Mouse (Mus musculus) heart, embryonic 10.5 days (tissue): ENCODE measurements around the gene Txndc5. TPM values are rescaled to one million over a fixed set of nuclear protein-coding genes. Genes with fewer than 3 reads are reported as not detected.
A peak's percentile ranks its signal among the peaks of the same experiment; 100 is the strongest.

Experiments
- DNase-seq: peaks from one replicate; pipeline ENCODE4 v3.0.0-alpha.2; 2017; ENCODE audit warnings: low spot score
- H3K27ac ChIP-seq: fragments of 300-500 bp; sonication (generic); 2 replicates; pipeline ENCODE4 v1.5.1; 2016; ENCODE audit warnings: mild to moderate bottlenecking
- H3K27me3 ChIP-seq: fragments of 300-500 bp; sonication (generic); 2 replicates; pipeline ENCODE4 v1.6.1; 2016; ENCODE audit warnings: mild to moderate bottlenecking; ENCODE audit not compliant: poor library complexity, insufficient read depth, severe bottlenecking
- H3K36me3 ChIP-seq: fragments of 300-500 bp; sonication (generic); 2 replicates; pipeline ENCODE4 v1.6.1; 2016; ENCODE audit warnings: mild to moderate bottlenecking, moderate library complexity
- H3K4me1 ChIP-seq: fragments of 300-500 bp; sonication (generic); 2 replicates; pipeline ENCODE4 v1.6.1; 2016; ENCODE audit warnings: mild to moderate bottlenecking
- H3K4me3 ChIP-seq: fragments of 300-500 bp; sonication (generic); 2 replicates; pipeline ENCODE4 v1.5.1; 2016; ENCODE audit warnings: mild to moderate bottlenecking, moderate library complexity
- H3K9me3 ChIP-seq: fragments of 300-500 bp; sonication (generic); 2 replicates; pipeline ENCODE4 v1.6.1; 2016; ENCODE audit warnings: mild to moderate bottlenecking, moderate library complexity
- WGBS: fragments of 180-500 bp; shearing (Covaris S2); methylation state at CpG from one replicate; pipeline ENCODE4 v1.1.7; 2016; 5-methylcytosine and 5-hydroxymethylcytosine counted together
- polyA plus RNA-seq: library from polyadenylated mRNA; unstranded; fragments of >200 nt; fragmentation: Nextera tagmentation; extraction: Ambion mirVana; gene quantifications from 2 replicates; pipeline ENCODE4 v1.2.1, GENCODE M21; 2016

The Txndc5 gene
- polyA plus RNA-seq, 1 experiment from 2014 or later = 256 TPM

DNA sequence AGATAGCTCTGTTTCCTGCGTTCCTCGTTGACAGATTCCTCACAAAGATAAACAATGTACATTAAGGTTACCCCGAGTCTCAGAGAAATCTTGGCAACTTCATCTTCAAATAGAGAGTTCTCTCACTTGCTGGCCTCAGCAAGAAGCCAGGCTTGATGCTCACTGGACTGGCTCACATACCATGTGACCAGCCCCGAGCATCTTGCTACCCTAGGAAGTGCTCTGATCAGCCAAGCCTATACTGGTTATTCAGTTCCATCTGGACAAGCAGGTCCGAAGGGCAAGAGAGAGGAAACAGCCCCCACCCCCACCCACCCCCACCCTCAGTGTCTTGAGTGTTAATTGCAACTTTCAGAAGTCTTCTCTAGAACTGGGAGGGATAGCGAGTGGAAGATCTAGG is 41.9 kb downstream of the Txndc5 start:
- Histone ChIP-seq H3K36me3 (no peaks in the 10 kb centered on the region), H3K4me1 (peaks cover 15% of the 10 kb centered on the region), H3K4me3 (no peak overlapping the region), H3K27ac (no peak overlapping the region), H3K9me3 (no peaks in the 10 kb centered on the region), H3K27me3 (no peaks in the 10 kb centered on the region)
- 83% methylated on average over 6 of the region's 6 CpGs for WGBS
- DNase-seq = no peak

DNA sequence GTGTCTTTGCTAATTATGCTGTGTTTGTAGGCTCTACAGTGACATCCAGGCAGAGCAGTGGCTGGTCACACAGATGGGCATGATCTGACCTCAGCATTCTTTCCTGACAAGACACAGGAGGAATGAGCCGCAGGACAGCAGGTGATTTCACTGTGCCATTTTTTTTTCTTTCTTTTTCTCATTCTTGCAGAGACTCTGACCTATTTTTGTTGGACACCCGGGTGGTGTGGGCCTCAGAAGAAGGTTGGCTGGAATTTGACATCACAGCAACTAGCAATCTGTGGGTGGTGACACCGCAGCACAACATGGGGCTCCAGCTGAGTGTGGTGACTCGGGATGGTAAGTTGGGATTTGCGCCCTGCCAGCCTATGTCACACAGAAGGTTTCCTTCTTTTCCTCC is 43.9 kb downstream of the Txndc5 start:
- Histone ChIP-seq H3K9me3 (no peaks in the 10 kb centered on the region), H3K4me1 (peaks cover 15% of the 10 kb centered on the region), H3K27me3 (no peaks in the 10 kb centered on the region), H3K36me3 (no peaks in the 10 kb centered on the region), H3K4me3 (no peak overlapping the region), H3K27ac (no peak overlapping the region)
- DNase-seq = no peak
- WGBS = 80% methylated on average over 5 of the region's 5 CpGs

DNA sequence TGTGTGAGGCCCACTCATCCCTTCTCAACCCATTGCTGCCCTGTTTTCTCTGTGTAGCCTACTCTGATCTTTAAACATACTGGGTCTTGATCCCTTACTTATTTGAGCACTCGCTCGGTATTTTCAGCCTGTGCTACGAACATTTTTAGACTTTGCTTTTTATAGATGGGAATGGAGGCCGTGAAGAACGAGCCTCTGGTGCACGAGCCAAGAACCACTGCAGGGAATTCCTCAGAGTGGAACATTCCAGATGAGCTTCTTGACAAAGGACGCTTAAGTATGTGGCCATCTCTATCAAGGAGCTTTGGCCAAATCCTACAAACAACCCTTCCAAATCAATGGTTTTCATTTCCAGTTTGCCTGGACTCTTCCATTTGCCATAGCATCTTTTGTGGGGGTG is 47.6 kb downstream of the Txndc5 start:
- WGBS = 77% methylated on average over 7 of the region's 7 CpGs
- H3K27ac ChIP-seq = no peak overlapping the region
- no peaks in the 10 kb centered on the region for H3K27me3 ChIP-seq
- no peak overlapping the region for H3K4me3 ChIP-seq
- H3K4me1 ChIP-seq = peaks cover 10% of the 10 kb centered on the region
- no peaks in the 10 kb centered on the region for H3K36me3 ChIP-seq
- DNase-seq = no peak
- no peaks in the 10 kb centered on the region for H3K9me3 ChIP-seq

DNA sequence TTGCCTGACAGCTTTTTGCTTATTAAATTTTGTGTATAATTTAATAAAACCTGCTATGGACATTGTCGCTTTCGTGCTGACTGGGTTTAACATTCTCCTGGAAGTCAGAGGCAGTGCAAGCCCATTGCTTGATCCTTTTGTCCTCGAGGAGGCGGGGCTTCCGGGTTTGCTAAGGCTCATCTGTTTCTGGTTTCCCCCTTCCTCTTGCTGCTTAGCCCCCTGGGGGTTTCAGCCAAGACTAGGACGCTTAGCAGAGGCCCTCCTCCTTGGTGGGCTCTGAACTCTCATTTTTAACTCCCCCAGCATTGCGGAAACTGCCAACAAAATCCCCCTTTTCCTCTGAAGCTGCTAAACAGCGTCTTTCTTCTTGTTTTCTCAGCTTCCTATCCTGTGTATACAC is 51.7 kb downstream of the Txndc5 start:
- 48% methylated on average over 8 of the region's 8 CpGs for WGBS
- no peaks in the 10 kb centered on the region for H3K9me3 ChIP-seq
- H3K36me3 ChIP-seq = no peaks in the 10 kb centered on the region
- peak overlapping the region; percentile 53; the same call in 1 of the 2 replicates for H3K27ac ChIP-seq
- H3K4me1 ChIP-seq = peaks cover 2% of the 10 kb centered on the region; the same call in 1 of the 2 replicates
- no peak for DNase-seq
- H3K27me3 ChIP-seq = no peaks in the 10 kb centered on the region
- no peak overlapping the region for H3K4me3 ChIP-seq

DNA sequence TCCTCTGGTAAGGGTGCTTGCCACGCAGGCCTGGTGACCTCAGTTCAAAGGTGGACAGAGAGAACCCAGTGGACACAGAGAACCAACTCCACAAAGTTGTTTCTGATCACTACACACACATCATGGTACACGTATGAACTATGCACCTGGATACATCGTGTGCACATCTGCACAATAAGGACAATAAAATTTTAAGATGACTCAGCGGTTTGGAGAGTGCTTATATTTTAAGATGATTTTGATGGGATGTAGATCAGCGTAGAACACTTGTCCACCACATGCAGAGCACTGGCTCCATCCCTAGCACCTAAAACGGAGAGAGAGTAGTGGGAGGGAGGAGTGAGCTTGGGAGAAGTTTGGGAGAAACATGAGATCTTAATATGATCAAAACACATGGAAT is 55.1 kb downstream of the Txndc5 start:
- WGBS = 89% methylated on average over 6 of the region's 6 CpGs
- DNase-seq = no peak
- Histone ChIP-seq H3K27me3 (no peaks in the 10 kb centered on the region), H3K27ac (no peak overlapping the region), H3K4me1 (peaks cover 2% of the 10 kb centered on the region; the same call in 1 of the 2 replicates), H3K9me3 (no peaks in the 10 kb centered on the region), H3K4me3 (no peak overlapping the region), H3K36me3 (no peaks in the 10 kb centered on the region)

DNA sequence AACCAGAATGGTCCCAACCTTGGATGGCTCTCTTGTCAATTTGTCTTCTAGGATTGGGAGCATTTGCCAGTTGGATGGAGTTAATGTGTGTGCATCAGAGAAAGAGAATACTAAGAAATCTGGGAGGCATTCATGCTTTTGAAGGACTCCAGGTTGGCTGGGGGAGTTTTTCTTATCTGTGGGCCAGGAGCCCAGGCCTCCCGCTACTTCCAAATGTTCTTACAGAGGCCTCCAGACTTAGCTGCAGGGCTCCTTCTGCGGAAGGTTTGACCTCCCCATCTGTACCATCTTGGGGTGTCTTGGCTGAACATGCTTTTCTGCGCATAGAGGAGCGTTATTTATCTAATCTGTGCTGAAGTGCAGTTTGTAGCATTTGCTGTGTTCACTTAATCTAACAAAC is 56.0 kb downstream of the Txndc5 start:
- Histone ChIP-seq H3K27ac (no peak overlapping the region), H3K4me3 (no peak overlapping the region), H3K9me3 (no peaks in the 10 kb centered on the region), H3K27me3 (no peaks in the 10 kb centered on the region), H3K4me1 (peaks cover 2% of the 10 kb centered on the region; the same call in 1 of the 2 replicates), H3K36me3 (no peaks in the 10 kb centered on the region)
- DNase-seq = no peak
- WGBS = 82% methylated on average over 4 of the region's 4 CpGs

DNA sequence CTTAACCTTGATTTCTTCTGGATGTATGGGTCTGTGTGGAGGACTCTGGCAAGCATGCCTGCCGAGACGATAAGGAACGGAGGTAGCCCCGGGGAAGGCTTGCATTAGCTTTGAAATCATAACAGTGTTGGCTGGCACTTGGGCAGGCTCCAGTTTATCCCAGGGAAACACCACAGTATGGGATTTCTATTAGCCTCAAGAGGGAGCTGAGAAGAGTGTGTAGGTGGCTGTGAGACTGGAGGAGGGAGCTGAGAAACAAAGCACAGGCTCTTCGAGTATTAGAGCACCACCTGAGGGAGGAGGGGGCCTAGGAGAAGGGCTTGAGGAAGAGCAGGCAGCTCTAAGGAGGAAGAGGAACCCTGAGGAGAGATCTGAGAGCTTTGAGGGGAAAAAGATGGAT is 57.7 kb downstream of the Txndc5 start:
- Histone ChIP-seq H3K9me3 (no peaks in the 10 kb centered on the region), H3K4me3 (no peak overlapping the region), H3K36me3 (no peaks in the 10 kb centered on the region), H3K27ac (no peak overlapping the region), H3K27me3 (no peaks in the 10 kb centered on the region), H3K4me1 (no peaks in the 10 kb centered on the region)
- 80% methylated on average over 5 of the region's 5 CpGs for WGBS
- DNase-seq = peak; percentile 59

DNA sequence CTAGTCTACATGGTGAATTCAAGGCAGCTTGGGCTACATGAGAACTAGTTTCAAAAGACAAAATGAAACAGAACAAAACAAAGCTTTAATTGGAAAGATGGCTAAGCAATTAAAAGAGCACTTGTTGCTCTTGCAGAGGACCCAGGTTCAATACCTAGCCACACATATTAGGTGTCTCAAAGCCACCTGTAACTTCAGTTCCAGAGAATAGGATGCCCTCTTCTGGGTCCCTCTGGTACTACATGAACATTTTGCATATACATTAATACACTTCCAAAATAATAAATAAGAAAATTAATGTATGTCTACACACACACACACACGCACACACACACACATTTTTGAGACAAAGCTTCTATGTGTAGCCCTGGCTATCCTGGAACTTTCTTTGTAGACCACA is 65.2 kb downstream of the Txndc5 start:
- H3K27me3 ChIP-seq = no peaks in the 10 kb centered on the region
- no peak overlapping the region for H3K27ac ChIP-seq
- 76% methylated on average over 1 of the region's 1 CpGs for WGBS
- H3K4me3 ChIP-seq = no peak overlapping the region
- no peaks in the 10 kb centered on the region for H3K36me3 ChIP-seq
- no peaks in the 10 kb centered on the region for H3K4me1 ChIP-seq
- DNase-seq = no peak
- no peaks in the 10 kb centered on the region for H3K9me3 ChIP-seq

DNA sequence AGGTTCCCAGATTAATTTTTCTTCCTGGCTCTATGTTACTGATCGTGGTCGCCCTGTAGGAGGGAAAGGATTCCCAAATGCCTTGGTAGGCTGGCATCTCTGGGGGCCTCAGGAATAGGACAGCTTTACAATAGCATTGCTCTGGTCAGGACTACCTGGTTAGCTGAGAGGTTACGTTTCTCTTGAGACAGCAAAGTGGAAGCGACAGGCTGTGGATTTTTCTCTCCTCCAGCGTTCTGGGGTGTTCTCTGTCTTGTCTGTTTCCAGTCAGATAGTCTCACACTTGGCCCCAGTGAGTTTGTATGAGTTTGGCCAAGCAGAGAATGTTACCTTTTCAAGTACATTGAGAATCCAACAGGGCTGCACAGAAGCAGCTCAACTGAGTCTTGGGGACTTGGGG is 77.2 kb downstream of the Txndc5 start:
- H3K27ac ChIP-seq = peak overlapping the region; percentile 71; the same call in 1 of the 2 replicates
- H3K27me3 ChIP-seq = no peaks in the 10 kb centered on the region
- H3K9me3 ChIP-seq = no peaks in the 10 kb centered on the region
- peaks cover 24% of the 10 kb centered on the region for H3K4me1 ChIP-seq
- no peak overlapping the region for H3K4me3 ChIP-seq
- peak; percentile 60 for DNase-seq
- H3K36me3 ChIP-seq = no peaks in the 10 kb centered on the region
- 88% methylated on average over 5 of the region's 5 CpGs for WGBS

Other genes starting within 250 kb of the Txndc5 start
- gene Bmp6, start 183.7 kb downstream of the Txndc5 start, polyA plus RNA-seq = 1.1 and 2.1 TPM in 2 replicates
- gene Bloc1s5, start 106.3 kb upstream of the Txndc5 start, polyA plus RNA-seq = 17.5 and 21.6 TPM in 2 replicates
- gene Eef1e1, start 130.2 kb upstream of the Txndc5 start, polyA plus RNA-seq = 56.3 and 64.5 TPM in 2 replicates